Mouse (Mus musculus) liver, embryonic 12.5 days (tissue): Measurements from ENCODE around the gene Slc2a3. TPM values are rescaled to one million over a fixed set of nuclear protein-coding genes. Genes with fewer than 3 reads are reported as not detected.

Experiments used
- ATAC-seq: fragments of 200-750 bp; cut with Nextera tagmentation; 2 replicates; pipeline ENCODE4 v1.8.0; 2017; ENCODE audit warnings: moderate number of reproducible peaks, mild to moderate bottlenecking, moderate library complexity
- H3K27ac ChIP-seq: fragments of 300-500 bp; sonication (generic); 2 replicates; pipeline ENCODE4 v1.5.1; 2016; ENCODE audit warnings: mild to moderate bottlenecking
- H3K27me3 ChIP-seq: fragments of 300-500 bp; sonication (generic); replicated peaks from 2 replicates; pipeline ENCODE4 v1.6.1; 2016; ENCODE audit warnings: mild to moderate bottlenecking, moderate library complexity
- H3K36me3 ChIP-seq: fragments of 300-500 bp; sonication (generic); 2 replicates; pipeline ENCODE4 v1.6.1; 2016; ENCODE audit warnings: mild to moderate bottlenecking, moderate library complexity
- H3K4me1 ChIP-seq: fragments of 300-500 bp; sonication (generic); 2 replicates; pipeline ENCODE4 v1.6.1; 2016
- H3K4me2 ChIP-seq: fragments of 300-500 bp; sonication (generic); 2 replicates; pipeline ENCODE4 v1.6.1; 2016; ENCODE audit warnings: mild to moderate bottlenecking, moderate library complexity
- H3K4me3 ChIP-seq: fragments of 300-500 bp; sonication (generic); 2 replicates; pipeline ENCODE4 v1.5.1; 2016; ENCODE audit warnings: mild to moderate bottlenecking, moderate library complexity
- H3K9ac ChIP-seq: fragments of 300-500 bp; sonication (generic); 2 replicates; pipeline ENCODE4 v1.6.1; 2016; ENCODE audit warnings: mild to moderate bottlenecking, moderate library complexity
- H3K9me3 ChIP-seq: fragments of 300-500 bp; sonication (generic); replicated peaks from 2 replicates; pipeline ENCODE4 v1.6.1; 2016; ENCODE audit warnings: mild to moderate bottlenecking, moderate library complexity
- WGBS: fragments of 180-500 bp; shearing (Covaris S2); methylation state at CpG from one replicate; pipeline ENCODE4 v1.1.7; 2016; ENCODE audit not compliant: insufficient replicate concordance; 5-methylcytosine and 5-hydroxymethylcytosine counted together
- microRNA-seq: library from miRNA; unstranded; fragments of <30 nt; microRNA quantifications from one replicate; pipeline ENCODE4, GENCODE M21; 2017
- polyA plus RNA-seq: library from polyadenylated mRNA; unstranded; fragments of >200 nt; fragmentation: Nextera tagmentation; extraction: Ambion mirVana; gene quantifications from 2 replicates; pipeline ENCODE4 v1.2.1, GENCODE M21; 2016

The Slc2a3 gene
- polyA plus RNA-seq, 1 experiment from 2014 or later = 38.7 TPM

GRCm38 (mm10) chr6:122695398-122695797, 106.0 kb downstream of the Slc2a3 start:
- no peaks in the 10 kb centered on the region for H3K36me3 ChIP-seq
- no peaks in the 10 kb centered on the region for H3K4me1 ChIP-seq
- no peak overlapping the region for H3K4me2 ChIP-seq
- H3K9ac ChIP-seq = no peak overlapping the region
- H3K9me3 ChIP-seq = no peaks in the 10 kb centered on the region
- no peak overlapping the region for H3K4me3 ChIP-seq
- no peak overlapping the region for H3K27ac ChIP-seq
- no peaks in the 10 kb centered on the region for H3K27me3 ChIP-seq
- ATAC-seq = no peak
- WGBS = 63% methylated on average over 3 of the region's 3 CpGs

- H3K27me3 ChIP-seq = no peaks in the 10 kb centered on the region
- no peak for ATAC-seq
- H3K4me2 ChIP-seq = no peak overlapping the region
- no peak overlapping the region for H3K9ac ChIP-seq
- no peak overlapping the region for H3K27ac ChIP-seq
- H3K9me3 ChIP-seq = no peaks in the 10 kb centered on the region
- no peak overlapping the region for H3K4me3 ChIP-seq
- 66% methylated on average over 5 of the region's 5 CpGs for WGBS
- H3K36me3 ChIP-seq = no peaks in the 10 kb centered on the region
- no peaks in the 10 kb centered on the region for H3K4me1 ChIP-seq
Observed at GRCm38 (mm10) chr6:122690082-122690481, 111.4 kb downstream of the Slc2a3 start.

- no peak overlapping the region for H3K27ac ChIP-seq
- WGBS = 63% methylated on average over 6 of the region's 6 CpGs
- no peaks in the 10 kb centered on the region for H3K4me1 ChIP-seq
- ATAC-seq = no peak
- no peak overlapping the region for H3K4me3 ChIP-seq
- no peak overlapping the region for H3K4me2 ChIP-seq
- no peak overlapping the region for H3K9ac ChIP-seq
- H3K9me3 ChIP-seq = no peaks in the 10 kb centered on the region
- H3K36me3 ChIP-seq = no peaks in the 10 kb centered on the region
- H3K27me3 ChIP-seq = no peaks in the 10 kb centered on the region
Observed at GRCm38 (mm10) chr6:122689411-122690055, 111.9 kb downstream of the Slc2a3 start.

GRCm38 (mm10) chr6:122686709-122687108, 114.7 kb downstream of the Slc2a3 start:
- Histone ChIP-seq H3K9ac (no peak overlapping the region), H3K9me3 (no peaks in the 10 kb centered on the region), H3K27me3 (no peaks in the 10 kb centered on the region), H3K4me2 (no peak overlapping the region), H3K4me1 (no peaks in the 10 kb centered on the region), H3K36me3 (no peaks in the 10 kb centered on the region), H3K27ac (no peak overlapping the region), H3K4me3 (no peak overlapping the region)
- no peak for ATAC-seq
- WGBS = 80% methylated on average over 13 of the region's 13 CpGs

GRCm38 (mm10) chr6:122682646-122683045, 118.8 kb downstream of the Slc2a3 start:
- Histone ChIP-seq H3K9ac (no peak overlapping the region), H3K27me3 (no peaks in the 10 kb centered on the region), H3K4me2 (no peak overlapping the region), H3K36me3 (no peaks in the 10 kb centered on the region), H3K4me3 (no peak overlapping the region), H3K9me3 (no peaks in the 10 kb centered on the region), H3K27ac (no peak overlapping the region), H3K4me1 (no peaks in the 10 kb centered on the region)
- no peak for ATAC-seq
- 63% methylated on average over 3 of the region's 3 CpGs for WGBS

Small RNA genes lying within 50 kb of the gene (microRNA-seq; reads per million reads assigned to microRNA genes)
- gene Mir7231 = not detected

Other genes starting within 250 kb of the Slc2a3 start
- 0.05 TPM in 1 of 2 replicates, not detected in the other for gene Aicda, start 247.8 kb downstream of the Slc2a3 start, polyA plus RNA-seq
- 3.7 and 4.1 TPM in 2 replicates for gene Apobec1, start 199.2 kb downstream of the Slc2a3 start, polyA plus RNA-seq
- gene Gdf3, start 191.6 kb downstream of the Slc2a3 start, polyA plus RNA-seq = 7.9 and 8.4 TPM in 2 replicates
- gene Dppa3, start 175.2 kb downstream of the Slc2a3 start, polyA plus RNA-seq = not detected in 2 replicates
- 0.12 TPM in 1 of 2 replicates, not detected in the other for gene Nanog, start 94.2 kb downstream of the Slc2a3 start, polyA plus RNA-seq
- 2.0 and 2.4 TPM in 2 replicates for gene Foxj2, start 18.3 kb upstream of the Slc2a3 start, polyA plus RNA-seq
- 1.5 TPM in 2 replicates for gene C3ar1, start 54.5 kb upstream of the Slc2a3 start, polyA plus RNA-seq
- 28.3 and 32.9 TPM in 2 replicates for gene Necap1, start 72.8 kb upstream of the Slc2a3 start, polyA plus RNA-seq
- 1.8 and 2.6 TPM in 2 replicates for gene Clec4a1, start 120.2 kb upstream of the Slc2a3 start, polyA plus RNA-seq
- 1.2 TPM in 2 replicates for gene Clec4a3, start 150.9 kb upstream of the Slc2a3 start, polyA plus RNA-seq
- gene Clec4a4, start 188.7 kb upstream of the Slc2a3 start, polyA plus RNA-seq = not detected in 2 replicates
- not detected in 2 replicates for gene Clec4b1, start 248.3 kb upstream of the Slc2a3 start, polyA plus RNA-seq